Mouse (Mus musculus) kidney, embryonic 15.5 days (tissue): ENCODE data around the gene Atp9a. TPM values are rescaled to one million over a fixed set of nuclear protein-coding genes. Genes with fewer than 3 reads are reported as not detected.

ENCODE experiments used
- ATAC-seq: fragments of 200-750 bp; cut with Nextera tagmentation; replicated peaks from 2 replicates; pipeline ENCODE4 v1.8.0; 2017; ENCODE audit warnings: moderate TSS enrichment; ENCODE audit not compliant: low FRiP score
- H3K27ac ChIP-seq: fragments of 300-500 bp; sonication (generic); 2 replicates; pipeline ENCODE4 v1.5.1; 2015; ENCODE audit warnings: mild to moderate bottlenecking, inconsistent platforms
- H3K27me3 ChIP-seq: fragments of 300-500 bp; sonication (generic); 2 replicates; pipeline ENCODE4 v1.6.1; 2015; ENCODE audit warnings: inconsistent platforms
- H3K36me3 ChIP-seq: fragments of 300-500 bp; sonication (generic); 2 replicates; pipeline ENCODE4 v1.6.1; 2015; ENCODE audit warnings: inconsistent platforms
- H3K4me1 ChIP-seq: fragments of 300-500 bp; sonication (generic); 2 replicates; pipeline ENCODE4 v1.6.1; 2015; ENCODE audit warnings: inconsistent platforms
- H3K4me2 ChIP-seq: fragments of 300-500 bp; sonication (generic); 2 replicates; pipeline ENCODE4 v1.6.1; 2015; ENCODE audit warnings: moderate library complexity, mild to moderate bottlenecking, inconsistent platforms
- H3K4me3 ChIP-seq: fragments of 300-500 bp; sonication (generic); replicated peaks from 2 replicates; pipeline ENCODE4 v1.5.1; 2015; ENCODE audit warnings: mild to moderate bottlenecking, inconsistent platforms
- H3K9ac ChIP-seq: fragments of 300-500 bp; sonication (generic); 2 replicates; pipeline ENCODE4 v1.6.1; 2015; ENCODE audit warnings: mild to moderate bottlenecking, inconsistent platforms
- H3K9me3 ChIP-seq: fragments of 300-500 bp; sonication (generic); replicated peaks from 2 replicates; pipeline ENCODE4 v1.6.1; 2016; ENCODE audit warnings: inconsistent platforms
- whole genome bisulfite sequencing: fragments of 180-500 bp; shearing (Covaris S2); methylation state at CpG from one replicate; pipeline ENCODE4 v1.1.7; 2015; ENCODE audit warnings: mixed read lengths; 5-methylcytosine and 5-hydroxymethylcytosine counted together
- polyA plus RNA-seq: library from polyadenylated mRNA; unstranded; fragments of >200 nt; fragmentation: Nextera tagmentation; extraction: Ambion mirVana; gene quantifications from 2 replicates; pipeline ENCODE4 v1.2.1, GENCODE M21; 2015

Gene Atp9a
- polyA plus RNA-seq, 1 experiment from 2014 or later: 10.7 TPM

DNA sequence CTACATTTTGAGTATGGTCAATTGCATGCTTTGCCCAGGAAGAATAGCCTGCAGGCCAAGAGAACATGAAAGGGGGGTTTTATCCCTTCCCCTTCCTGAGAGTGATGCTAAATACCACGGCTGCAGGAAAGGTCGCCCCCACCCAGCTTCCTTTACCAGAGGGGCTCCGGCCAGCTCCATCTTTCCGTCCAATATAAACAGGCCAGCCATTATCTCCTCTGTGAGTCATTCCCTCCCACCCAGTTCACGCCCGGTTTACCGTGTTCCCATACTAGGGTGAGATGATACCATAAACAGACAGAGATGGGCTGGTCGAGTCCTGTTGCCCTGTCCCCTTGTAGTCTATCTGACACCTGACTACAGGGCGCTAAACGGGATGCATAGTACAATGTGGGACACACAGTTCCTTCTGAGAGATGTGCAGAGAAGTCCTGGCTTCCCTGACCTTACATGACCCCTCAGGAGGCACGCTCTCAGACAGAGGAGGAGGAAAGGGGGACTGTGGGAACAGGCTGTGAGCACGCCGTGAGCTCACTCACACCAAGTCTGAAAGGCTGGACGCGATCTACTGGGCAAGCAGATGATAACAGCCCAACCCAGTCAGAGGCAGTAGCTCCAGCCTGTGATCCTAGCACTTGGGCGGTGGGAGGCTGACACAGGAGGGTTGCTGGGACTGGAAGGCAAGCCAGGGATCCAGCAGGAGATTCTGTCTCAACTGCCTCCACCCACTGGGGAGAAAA lies 85.5 kb downstream of the Atp9a start:
- Histone ChIP-seq H3K36me3 (no peaks in the 10 kb centered on the region), H3K4me3 (no peak overlapping the region), H3K9ac (no peak overlapping the region), H3K4me1 (peaks cover 22% of the 10 kb centered on the region), H3K4me2 (no peak overlapping the region), H3K27ac (no peak overlapping the region), H3K27me3 (no peaks in the 10 kb centered on the region), H3K9me3 (no peaks in the 10 kb centered on the region)
- 50% methylated on average over 16 of the region's 16 CpGs for WGBS
- no peak for ATAC-seq

DNA sequence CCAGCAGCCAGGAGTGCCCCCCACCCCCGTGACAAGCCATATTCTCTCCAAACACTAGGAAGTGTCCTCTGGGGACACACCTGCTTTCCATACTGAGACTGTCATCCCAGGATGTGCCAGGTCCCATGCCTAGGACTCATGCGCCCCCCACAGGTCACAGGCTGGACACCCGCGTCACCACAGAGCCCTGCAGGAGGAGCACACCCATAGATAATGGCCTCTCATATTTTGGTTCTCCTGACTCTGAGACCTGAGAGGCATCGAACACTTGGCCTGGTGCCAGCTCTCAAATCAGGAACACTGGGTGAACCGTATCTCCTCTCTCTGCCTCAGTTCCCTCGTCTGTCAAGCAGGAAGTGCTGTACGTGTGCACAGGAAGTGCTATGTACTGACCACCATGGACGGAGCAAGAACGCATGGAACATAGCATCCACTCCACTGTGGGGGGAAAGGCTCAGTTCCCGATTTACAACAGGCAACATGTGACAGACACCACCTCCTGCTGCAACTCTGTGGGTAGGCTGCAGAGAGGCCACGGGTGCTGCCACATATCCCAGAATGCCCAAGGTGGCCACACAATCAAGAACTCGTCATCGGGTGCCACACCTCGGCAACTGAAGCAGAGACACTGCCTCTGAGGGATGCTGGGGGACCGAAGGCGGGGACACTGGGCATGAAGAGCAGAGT lies 87.1 kb downstream of the Atp9a start:
- H3K9me3 ChIP-seq: no peaks in the 10 kb centered on the region
- no peak overlapping the region for H3K4me3 ChIP-seq
- H3K27me3 ChIP-seq: no peaks in the 10 kb centered on the region
- no peak overlapping the region for H3K9ac ChIP-seq
- peaks cover 20% of the 10 kb centered on the region for H3K4me1 ChIP-seq
- no peaks in the 10 kb centered on the region for H3K36me3 ChIP-seq
- WGBS: 68% methylated on average over 17 of the region's 17 CpGs
- no peak for ATAC-seq
- no peak overlapping the region for H3K4me2 ChIP-seq
- H3K27ac ChIP-seq: no peak overlapping the region

DNA sequence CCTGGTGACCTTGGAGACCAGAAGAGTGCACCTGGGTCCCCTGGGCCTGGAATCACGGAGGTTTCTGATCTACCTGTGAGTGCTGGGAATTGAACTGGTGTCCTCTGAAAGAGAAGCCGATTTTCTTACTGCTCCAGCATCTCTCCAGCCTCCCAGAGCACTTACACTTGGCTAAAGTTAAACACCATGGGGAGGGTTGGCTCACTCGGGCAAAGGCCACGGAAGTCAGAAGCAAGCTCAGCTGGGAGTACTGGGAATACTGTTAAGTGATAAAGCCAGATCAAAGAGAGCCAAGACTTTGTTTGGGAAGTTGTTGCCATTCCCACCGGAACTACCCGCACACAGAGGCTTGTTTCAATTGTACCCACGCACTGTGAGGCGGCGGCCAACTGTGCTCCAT lies 87.7 kb downstream of the Atp9a start:
- H3K36me3 ChIP-seq: no peaks in the 10 kb centered on the region
- no peaks in the 10 kb centered on the region for H3K27me3 ChIP-seq
- no peak overlapping the region for H3K27ac ChIP-seq
- no peak for ATAC-seq
- WGBS: 47% methylated on average over 9 of the region's 9 CpGs
- H3K4me1 ChIP-seq: peaks cover 20% of the 10 kb centered on the region
- H3K9me3 ChIP-seq: no peaks in the 10 kb centered on the region
- no peak overlapping the region for H3K9ac ChIP-seq
- no peak overlapping the region for H3K4me3 ChIP-seq
- no peak overlapping the region for H3K4me2 ChIP-seq

DNA sequence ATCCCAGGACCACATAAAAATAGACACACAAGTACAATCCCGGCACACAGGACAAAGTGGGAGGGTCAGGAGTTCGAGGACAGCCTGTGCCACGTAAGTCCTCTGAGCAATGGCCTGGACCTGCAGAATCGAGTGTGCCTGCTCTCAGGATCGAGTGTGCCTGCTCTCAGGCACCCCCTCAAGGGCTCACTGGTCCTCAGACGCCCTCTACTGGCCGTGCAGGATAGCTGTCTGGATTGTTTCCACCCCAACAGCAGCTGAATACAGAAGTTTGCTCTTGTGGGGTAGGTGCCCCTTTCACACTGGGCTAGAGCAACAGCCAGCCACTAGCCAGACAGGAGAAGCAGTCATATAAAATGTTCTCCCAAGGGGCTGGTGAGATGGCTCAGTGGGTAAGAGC lies 90.5 kb downstream of the Atp9a start:
- H3K27me3 ChIP-seq: no peaks in the 10 kb centered on the region
- WGBS: 51% methylated on average over 7 of the region's 7 CpGs
- no peak for ATAC-seq
- H3K9ac ChIP-seq: no peak overlapping the region
- no peak overlapping the region for H3K4me3 ChIP-seq
- H3K36me3 ChIP-seq: no peaks in the 10 kb centered on the region
- H3K9me3 ChIP-seq: no peaks in the 10 kb centered on the region
- no peak overlapping the region for H3K27ac ChIP-seq
- no peak overlapping the region for H3K4me2 ChIP-seq
- H3K4me1 ChIP-seq: peaks cover 16% of the 10 kb centered on the region

DNA sequence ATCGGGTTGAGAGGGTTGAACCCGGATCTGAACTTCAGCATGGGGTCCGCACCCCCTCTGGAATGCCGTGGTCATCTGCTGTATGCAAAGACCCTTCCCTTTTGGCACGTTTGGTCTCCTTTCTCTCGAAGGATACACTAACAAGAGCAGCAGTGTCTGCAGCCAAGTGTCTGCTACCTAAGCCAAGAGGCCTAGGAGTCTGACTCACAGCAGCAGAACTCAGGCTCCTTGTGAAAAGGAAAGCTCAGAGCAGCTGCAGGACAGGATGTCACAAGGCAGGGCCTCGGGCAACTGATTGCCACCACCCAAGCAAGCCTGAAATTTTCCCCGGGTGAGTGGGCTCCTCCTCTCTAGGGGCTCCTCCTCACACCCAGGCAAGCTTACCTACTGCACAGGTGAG lies 94.0 kb downstream of the Atp9a start:
- WGBS: 69% methylated on average over 8 of the region's 8 CpGs
- no peaks in the 10 kb centered on the region for H3K9me3 ChIP-seq
- no peak overlapping the region for H3K9ac ChIP-seq
- H3K27ac ChIP-seq: no peak overlapping the region
- H3K27me3 ChIP-seq: no peaks in the 10 kb centered on the region
- H3K4me3 ChIP-seq: no peak overlapping the region
- no peak for ATAC-seq
- H3K4me1 ChIP-seq: no peaks in the 10 kb centered on the region; the same call in 1 of the 2 replicates
- H3K36me3 ChIP-seq: no peaks in the 10 kb centered on the region
- H3K4me2 ChIP-seq: no peak overlapping the region

DNA sequence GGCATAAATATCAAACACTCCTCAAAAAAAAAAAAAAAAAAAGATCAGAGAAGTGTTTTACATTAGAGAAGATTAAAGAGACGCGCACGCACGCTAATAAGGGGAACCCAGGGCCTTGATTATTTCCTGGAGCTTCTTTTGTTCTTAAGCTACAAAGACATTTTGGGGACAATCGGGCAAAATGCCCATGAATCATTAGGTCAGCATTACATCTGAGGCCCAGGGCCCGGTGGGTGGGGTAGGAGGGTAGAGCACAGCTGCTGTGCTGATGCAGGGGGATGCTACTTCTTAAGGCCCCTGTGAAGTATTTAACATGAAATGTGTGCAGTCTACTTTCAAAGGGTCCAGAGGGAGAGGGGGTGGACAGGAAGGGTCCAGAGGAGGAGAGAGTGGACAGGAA lies 97.4 kb downstream of the Atp9a start:
- no peak overlapping the region for H3K9ac ChIP-seq
- WGBS: 80% methylated on average over 6 of the region's 6 CpGs
- peaks cover 8% of the 10 kb centered on the region; the same call in 1 of the 2 replicates for H3K4me1 ChIP-seq
- ATAC-seq: no peak
- no peaks in the 10 kb centered on the region for H3K27me3 ChIP-seq
- H3K4me2 ChIP-seq: no peak overlapping the region
- H3K9me3 ChIP-seq: no peaks in the 10 kb centered on the region
- no peak overlapping the region for H3K4me3 ChIP-seq
- H3K27ac ChIP-seq: no peak overlapping the region
- H3K36me3 ChIP-seq: peaks cover 3% of the 10 kb centered on the region; the same call in 1 of the 2 replicates

DNA sequence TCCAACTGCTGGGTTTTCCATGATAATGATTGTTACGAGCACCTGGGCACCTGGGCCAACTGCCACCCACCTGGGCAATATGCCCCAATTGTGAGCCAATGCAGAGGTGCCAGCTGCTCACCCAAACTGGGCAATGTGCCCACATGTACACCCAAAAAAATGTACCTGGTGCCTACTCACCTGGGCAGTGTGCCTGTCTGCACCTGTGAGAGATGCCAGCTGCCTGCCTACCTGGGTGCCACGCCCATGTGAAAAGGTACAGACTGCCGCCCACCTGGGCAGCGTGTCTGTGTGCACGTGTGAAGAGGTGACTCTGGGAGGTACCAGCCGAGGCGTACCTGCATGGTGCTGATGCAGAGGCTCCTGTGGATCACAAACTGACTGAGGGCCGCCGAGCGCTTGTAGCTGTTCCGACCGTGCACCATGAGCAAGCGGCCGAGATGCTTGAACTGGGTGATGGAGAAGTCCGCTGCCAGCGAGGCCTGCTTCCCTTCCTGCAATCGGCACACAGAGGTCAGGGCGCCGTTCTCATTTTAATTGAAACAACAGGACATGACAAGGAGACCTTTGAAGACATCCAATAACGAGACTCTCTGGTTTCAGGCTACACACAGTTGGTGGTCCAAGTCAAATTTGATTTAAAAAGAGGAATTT lies 98.6 kb downstream of the Atp9a start:
- no peak for ATAC-seq
- H3K27ac ChIP-seq: no peak overlapping the region
- H3K36me3 ChIP-seq: peaks cover 3% of the 10 kb centered on the region; the same call in 1 of the 2 replicates
- no peak overlapping the region for H3K4me3 ChIP-seq
- 76% methylated on average over 20 of the region's 20 CpGs for WGBS
- peaks cover 8% of the 10 kb centered on the region; the same call in 1 of the 2 replicates for H3K4me1 ChIP-seq
- no peaks in the 10 kb centered on the region for H3K9me3 ChIP-seq
- no peak overlapping the region for H3K9ac ChIP-seq
- no peaks in the 10 kb centered on the region for H3K27me3 ChIP-seq
- no peak overlapping the region for H3K4me2 ChIP-seq

DNA sequence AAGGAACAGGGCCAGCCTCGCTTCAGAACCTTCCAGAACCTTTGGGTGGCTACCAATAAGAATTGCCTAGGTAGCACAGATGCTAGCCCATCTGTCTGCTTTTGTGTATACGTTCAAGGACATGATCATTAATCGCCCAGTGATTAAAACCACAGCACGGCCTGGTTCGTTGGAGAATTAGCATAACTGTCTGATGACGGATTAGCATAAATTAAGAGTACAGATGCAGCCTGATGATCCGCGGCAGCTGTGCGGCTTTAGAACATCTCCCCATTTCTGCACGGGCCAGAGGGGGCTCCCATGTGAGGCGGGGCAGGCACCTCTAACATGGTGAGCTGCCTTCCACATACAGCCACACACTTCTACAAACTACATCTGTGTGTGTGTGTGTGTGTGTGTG lies 100.0 kb downstream of the Atp9a start:
- WGBS: 75% methylated on average over 11 of the region's 11 CpGs
- Histone ChIP-seq H3K27me3 (peaks cover 6% of the 10 kb centered on the region; the same call in 1 of the 2 replicates), H3K4me2 (no peak overlapping the region), H3K4me1 (peaks cover 8% of the 10 kb centered on the region; the same call in 1 of the 2 replicates), H3K36me3 (peaks cover 3% of the 10 kb centered on the region; the same call in 1 of the 2 replicates), H3K9ac (no peak overlapping the region), H3K4me3 (no peak overlapping the region), H3K27ac (0 out of 2 replicates have a peak overlapping the region, but pooled peaks have one; percentile 6), H3K9me3 (no peaks in the 10 kb centered on the region)
- ATAC-seq: no peak

DNA sequence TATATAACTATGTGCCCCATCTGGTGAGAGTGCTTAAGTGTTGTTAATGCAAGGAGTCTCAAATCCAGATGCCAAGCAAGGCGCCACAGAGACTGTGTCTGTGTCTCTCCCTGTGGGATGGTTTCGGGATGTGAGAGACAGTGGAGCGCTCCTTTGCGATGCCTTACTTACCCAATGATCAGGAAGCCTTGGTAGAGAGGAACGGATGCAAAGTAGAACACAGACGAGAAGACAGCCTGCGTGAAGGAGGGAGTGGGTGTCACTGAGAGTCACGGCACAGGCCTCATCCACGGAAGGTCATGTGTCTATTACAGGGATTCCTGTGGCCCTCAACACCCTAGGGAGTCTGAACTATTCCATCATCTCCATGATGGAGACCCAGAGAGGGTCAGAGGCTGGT lies 101.7 kb downstream of the Atp9a start:
- ATAC-seq: no peak

DNA sequence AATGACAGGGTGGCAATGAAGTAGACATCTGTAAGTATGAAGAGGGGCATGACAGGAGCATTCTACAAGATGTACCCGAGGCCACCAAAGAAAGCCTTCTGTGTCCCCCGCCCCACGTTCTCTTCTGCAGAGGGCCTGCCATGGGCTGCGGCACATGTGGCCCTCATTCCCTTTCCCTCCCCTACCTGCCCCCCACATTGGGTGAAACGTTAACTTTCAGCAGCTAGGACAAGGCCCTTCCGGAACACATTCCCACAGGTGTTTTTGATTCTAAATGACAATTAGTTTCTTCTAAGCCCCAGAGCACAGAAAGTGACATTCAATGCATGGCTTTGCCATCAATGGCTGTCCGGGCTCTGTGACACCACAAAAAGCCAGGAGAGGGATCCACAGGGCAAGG lies 107.3 kb downstream of the Atp9a start:
- 78% methylated on average over 7 of the region's 7 CpGs for WGBS
- no peaks in the 10 kb centered on the region for H3K9me3 ChIP-seq
- H3K27ac ChIP-seq: no peak overlapping the region
- H3K36me3 ChIP-seq: no peaks in the 10 kb centered on the region
- H3K27me3 ChIP-seq: peaks cover 38% of the 10 kb centered on the region
- no peak for ATAC-seq
- H3K4me3 ChIP-seq: no peak overlapping the region
- H3K4me1 ChIP-seq: peaks cover 23% of the 10 kb centered on the region
- no peak overlapping the region for H3K4me2 ChIP-seq
- no peak overlapping the region for H3K9ac ChIP-seq

More for the DNA sequence above, 101.7 kb downstream of the Atp9a start:
- Histone ChIP-seq H3K4me1 (peaks cover 8% of the 10 kb centered on the region; the same call in 1 of the 2 replicates), H3K9ac (no peak overlapping the region), H3K4me2 (no peak overlapping the region), H3K36me3 (peaks cover 3% of the 10 kb centered on the region; the same call in 1 of the 2 replicates), H3K27me3 (peaks cover 18% of the 10 kb centered on the region), H3K27ac (no peak overlapping the region), H3K9me3 (no peaks in the 10 kb centered on the region), H3K4me3 (no peak overlapping the region)
- 93% methylated on average over 9 of the region's 9 CpGs for WGBS

DNA sequence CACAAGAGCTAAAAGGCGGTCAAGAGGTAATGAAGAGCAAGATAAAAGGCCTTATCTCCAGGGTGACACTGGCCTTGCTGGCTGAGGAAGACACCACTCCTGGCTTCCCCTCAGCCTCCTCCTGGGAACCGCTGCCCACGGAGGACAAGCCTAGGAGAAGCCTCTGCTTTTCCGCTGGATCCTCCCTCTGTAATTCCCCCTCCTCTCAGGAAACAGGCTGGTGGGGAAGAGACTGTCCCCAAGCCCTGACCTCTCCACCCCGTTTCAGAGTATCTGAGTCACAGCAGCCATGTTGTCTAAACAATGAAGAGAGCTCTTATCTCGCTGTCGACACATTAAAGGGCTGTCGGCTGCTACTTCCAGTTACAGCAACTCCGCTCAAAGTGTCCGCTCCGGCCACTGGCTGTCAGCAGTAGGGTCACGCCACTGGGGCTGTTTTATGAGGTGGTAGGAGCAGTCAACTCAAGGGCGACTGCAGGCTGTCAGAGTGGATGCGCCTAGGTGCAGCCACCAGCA lies 108.8 kb downstream of the Atp9a start:
- ATAC-seq: no peak
- peak overlapping the region; percentile 10; the same call in 1 of the 2 replicates for H3K4me2 ChIP-seq

DNA sequence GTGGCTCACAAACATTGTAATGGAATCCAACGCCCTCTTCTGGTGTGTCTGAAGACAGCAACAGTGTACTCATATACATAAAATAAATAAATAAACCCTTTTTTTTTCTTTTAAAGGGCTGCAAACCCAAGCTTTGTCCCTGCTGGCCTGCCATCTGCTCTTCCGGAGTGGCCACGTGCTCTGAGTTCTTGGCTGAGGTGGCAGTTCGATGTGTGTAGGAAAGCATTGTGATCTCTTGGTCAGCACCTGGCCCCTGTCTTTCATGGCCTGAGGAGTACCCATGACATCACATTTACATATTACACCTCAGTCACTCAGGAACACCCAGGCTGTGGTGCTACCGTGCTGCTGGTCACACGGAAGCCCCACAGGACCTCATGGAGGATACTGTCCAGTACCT lies 109.7 kb downstream of the Atp9a start:
- no peak for ATAC-seq
- H3K27me3 ChIP-seq: peaks cover 39% of the 10 kb centered on the region
- 81% methylated on average over 6 of the region's 6 CpGs for WGBS
- no peak overlapping the region for H3K27ac ChIP-seq
- no peaks in the 10 kb centered on the region for H3K36me3 ChIP-seq
- no peak overlapping the region for H3K4me3 ChIP-seq
- H3K4me1 ChIP-seq: peaks cover 30% of the 10 kb centered on the region
- no peak overlapping the region for H3K9ac ChIP-seq
- H3K9me3 ChIP-seq: no peaks in the 10 kb centered on the region
- no peak overlapping the region for H3K4me2 ChIP-seq

More for the DNA sequence above, 108.8 kb downstream of the Atp9a start:
- Histone ChIP-seq H3K27ac (no peak overlapping the region), H3K4me1 (peaks cover 26% of the 10 kb centered on the region), H3K27me3 (peaks cover 41% of the 10 kb centered on the region), H3K9me3 (no peaks in the 10 kb centered on the region), H3K36me3 (no peaks in the 10 kb centered on the region), H3K9ac (no peak overlapping the region), H3K4me3 (no peak overlapping the region)
- WGBS: 15% methylated on average over 14 of the region's 14 CpGs
